Mouse (Mus musculus) heart, embryonic 15.5 days (tissue): Measurements from ENCODE around the gene Hmcn1. TPM values are rescaled to one million over a fixed set of nuclear protein-coding genes. Genes with fewer than 3 reads are reported as not detected.
A peak's percentile ranks its signal among the peaks of the same experiment; 100 is the strongest.

Experiments
- ATAC-seq: fragments of 200-750 bp; cut with Nextera tagmentation; replicated peaks from 2 replicates; pipeline ENCODE4 v1.8.0; 2017; ENCODE audit warnings: low read depth, moderate TSS enrichment; ENCODE audit not compliant: insufficient number of reproducible peaks, insufficient read depth, low FRiP score
- H3K27ac ChIP-seq: fragments of 300-500 bp; sonication (generic); 2 replicates; pipeline ENCODE4 v1.5.1; 2015; ENCODE audit warnings: mild to moderate bottlenecking, inconsistent platforms
- H3K27me3 ChIP-seq: fragments of 300-500 bp; sonication (generic); 2 replicates; pipeline ENCODE4 v1.6.1; 2015; ENCODE audit warnings: inconsistent platforms
- H3K36me3 ChIP-seq: fragments of 300-500 bp; sonication (generic); 2 replicates; pipeline ENCODE4 v1.6.1; 2015; ENCODE audit warnings: mild to moderate bottlenecking, inconsistent platforms
- H3K4me1 ChIP-seq: fragments of 300-500 bp; sonication (generic); replicated peaks from 2 replicates; pipeline ENCODE4 v1.6.1; 2015; ENCODE audit warnings: inconsistent platforms
- H3K4me2 ChIP-seq: fragments of 300-500 bp; sonication (generic); 2 replicates; pipeline ENCODE4 v1.6.1; 2015; ENCODE audit warnings: inconsistent platforms, mild to moderate bottlenecking, moderate library complexity
- H3K4me3 ChIP-seq: fragments of 300-500 bp; sonication (generic); 2 replicates; pipeline ENCODE4 v1.5.1; 2015; ENCODE audit warnings: mild to moderate bottlenecking, inconsistent platforms
- H3K9ac ChIP-seq: fragments of 300-500 bp; sonication (generic); 2 replicates; pipeline ENCODE4 v1.6.1; 2015; ENCODE audit warnings: mild to moderate bottlenecking, inconsistent platforms
- H3K9me3 ChIP-seq: fragments of 300-500 bp; sonication (generic); replicated peaks from 2 replicates; pipeline ENCODE4 v1.6.1; 2016; ENCODE audit warnings: inconsistent platforms
- WGBS: fragments of 180-500 bp; shearing (Covaris S2); methylation state at CpG from one replicate; pipeline ENCODE4 v1.1.7; 2015; ENCODE audit warnings: mixed read lengths; 5-methylcytosine and 5-hydroxymethylcytosine counted together
- polyA plus RNA-seq: library from polyadenylated mRNA; unstranded; fragments of >200 nt; fragmentation: Nextera tagmentation; extraction: Ambion mirVana; gene quantifications from 2 replicates; pipeline ENCODE4 v1.2.1, GENCODE M21; 2015

Gene Hmcn1
- polyA plus RNA-seq, 1 experiment from 2014 or later, result 21.0 TPM

DNA sequence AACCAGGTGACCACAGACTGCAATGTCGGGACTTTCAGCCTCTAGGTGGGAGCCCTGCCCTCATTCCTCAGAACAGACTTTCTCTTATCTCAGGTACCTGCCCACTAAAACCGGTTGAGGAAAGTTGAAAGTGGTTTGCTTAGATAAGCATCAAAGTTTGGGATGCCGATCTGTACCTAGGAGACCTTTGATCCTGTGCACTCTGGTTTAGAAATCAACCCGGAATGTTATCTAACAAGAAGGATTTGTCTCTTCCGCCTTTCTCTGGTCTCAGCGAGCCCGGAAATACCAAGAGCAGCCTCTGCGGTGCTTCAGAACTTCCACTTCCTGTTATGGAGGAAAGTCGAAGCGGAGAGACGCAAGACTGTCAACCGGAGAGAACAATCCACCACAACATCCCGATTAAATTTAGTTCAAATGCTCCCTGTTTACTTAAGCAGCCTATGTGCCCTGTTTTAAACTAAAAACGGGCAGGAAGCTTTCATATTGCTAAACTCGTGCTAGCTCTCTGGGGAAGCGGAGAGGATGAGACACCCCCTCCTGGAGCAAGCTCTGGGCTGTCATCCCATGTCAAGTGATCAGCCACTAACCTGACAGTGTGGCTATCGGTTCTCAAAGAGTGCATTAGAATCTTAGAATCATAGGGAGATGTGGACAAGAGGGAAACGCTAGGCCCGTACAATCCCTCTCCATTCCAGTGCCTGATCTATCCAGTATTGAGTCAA lies 32.0 kb upstream of the Hmcn1 start:
- peak overlapping the region; percentile 17; the same call in 1 of the 2 replicates for H3K4me2 ChIP-seq
- peak overlapping the region; percentile 37 for H3K27ac ChIP-seq
- no peak for ATAC-seq
- no peaks in the 10 kb centered on the region for H3K36me3 ChIP-seq
- no peak overlapping the region for H3K9ac ChIP-seq
- 59% methylated on average over 19 of the region's 19 CpGs for WGBS
- no peak overlapping the region for H3K4me3 ChIP-seq
- no peaks in the 10 kb centered on the region for H3K4me1 ChIP-seq
- H3K27me3 ChIP-seq, result no peaks in the 10 kb centered on the region
- H3K9me3 ChIP-seq, result no peaks in the 10 kb centered on the region

DNA sequence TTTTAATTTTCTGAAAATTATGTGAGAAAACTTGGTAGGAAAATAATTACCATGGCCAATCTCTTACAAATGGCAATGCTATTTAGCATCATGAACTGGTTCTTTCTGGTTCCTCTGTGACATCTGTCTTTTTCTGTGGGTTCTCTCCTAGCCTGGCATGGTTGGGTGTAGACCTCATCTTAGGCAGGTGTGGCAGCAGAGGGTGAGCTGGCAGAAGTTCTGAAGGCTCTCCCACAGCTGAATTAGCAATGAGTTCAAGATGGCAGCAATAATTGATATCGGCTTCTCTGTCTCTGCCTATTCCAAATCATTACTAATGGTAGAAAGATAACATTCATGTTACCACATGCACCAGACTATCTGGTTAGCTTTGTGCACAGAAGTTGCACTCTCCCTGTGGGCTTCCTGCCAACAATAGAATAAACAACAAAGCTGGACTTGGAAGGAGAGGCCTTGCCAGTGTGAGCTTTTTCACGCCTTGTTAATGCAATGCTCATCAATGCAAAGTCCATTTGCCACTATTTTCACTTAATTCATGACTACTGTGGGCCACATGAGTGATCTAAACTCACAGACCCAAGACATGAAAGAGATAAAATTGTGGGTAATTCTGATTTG lies 26.1 kb upstream of the Hmcn1 start:
- ATAC-seq, result no peak
- H3K4me1 ChIP-seq, result no peaks in the 10 kb centered on the region; the same call in 1 of the 2 replicates
- H3K4me2 ChIP-seq, result no peak overlapping the region
- H3K36me3 ChIP-seq, result no peaks in the 10 kb centered on the region
- H3K27ac ChIP-seq, result no peak overlapping the region
- H3K9ac ChIP-seq, result no peak overlapping the region
- no peak overlapping the region for H3K4me3 ChIP-seq
- no peaks in the 10 kb centered on the region for H3K27me3 ChIP-seq
- no peaks in the 10 kb centered on the region for H3K9me3 ChIP-seq
- 56% methylated on average over 2 of the region's 2 CpGs for WGBS

DNA sequence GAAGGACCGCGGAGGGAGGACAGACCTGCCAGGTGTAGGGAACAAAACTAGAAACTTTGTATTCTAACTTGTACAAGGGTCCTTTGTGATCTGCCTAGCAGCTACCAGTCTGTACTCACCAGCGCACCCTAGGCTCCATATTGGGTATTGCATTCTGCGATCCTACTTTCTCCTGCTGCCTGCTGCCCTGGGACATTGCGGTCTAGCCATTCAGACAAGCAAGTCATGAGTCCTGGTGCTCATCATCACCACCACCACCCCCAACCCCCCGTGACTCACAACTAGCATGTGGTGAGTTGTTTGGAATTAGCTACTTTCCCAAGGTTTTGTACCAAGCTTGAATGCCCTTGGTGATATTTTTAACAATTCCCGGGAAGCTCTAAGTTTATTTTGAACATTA lies 17.8 kb upstream of the Hmcn1 start:
- Histone ChIP-seq H3K4me3 (no peak overlapping the region), H3K27ac (no peak overlapping the region), H3K9ac (no peak overlapping the region), H3K27me3 (no peaks in the 10 kb centered on the region), H3K9me3 (no peaks in the 10 kb centered on the region), H3K36me3 (no peaks in the 10 kb centered on the region), H3K4me1 (peaks cover 23% of the 10 kb centered on the region), H3K4me2 (no peak overlapping the region)
- 26% methylated on average over 7 of the region's 7 CpGs for WGBS
- no peak for ATAC-seq

DNA sequence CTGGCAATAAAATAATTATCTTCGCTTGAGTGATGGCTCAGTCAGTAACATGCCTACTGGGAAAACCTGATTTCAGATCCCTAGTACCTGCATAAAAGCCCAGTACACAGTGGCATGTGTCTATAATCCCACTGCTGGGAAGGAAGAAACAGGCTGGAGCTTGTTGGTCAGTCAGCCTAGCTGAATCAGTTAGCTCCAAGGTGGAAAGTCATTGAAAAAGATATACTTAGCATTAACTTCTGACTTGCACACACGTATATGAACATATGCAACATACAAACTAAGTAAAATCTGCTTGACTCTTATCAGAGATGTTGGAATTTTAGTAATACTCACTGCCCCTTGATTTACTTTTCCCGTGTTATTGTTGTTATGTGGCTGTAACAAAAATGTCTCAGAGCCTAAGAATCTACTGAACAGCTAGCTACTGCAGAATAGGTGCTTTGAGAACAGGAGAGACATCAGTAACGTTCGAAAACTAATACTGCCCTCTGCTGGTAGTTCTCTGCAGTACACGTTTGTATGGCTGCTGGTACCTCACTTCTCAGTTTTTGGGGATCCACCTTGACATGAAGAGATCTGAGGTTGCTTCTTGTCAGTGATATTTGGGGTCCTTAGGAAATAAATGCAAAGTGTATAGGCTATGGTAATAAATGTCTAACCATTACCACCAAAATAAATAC lies 16.0 kb upstream of the Hmcn1 start:
- Histone ChIP-seq H3K4me2 (no peak overlapping the region), H3K27ac (peak overlapping the region; percentile 38), H3K4me3 (no peak overlapping the region), H3K27me3 (no peaks in the 10 kb centered on the region), H3K9me3 (no peaks in the 10 kb centered on the region), H3K9ac (no peak overlapping the region), H3K36me3 (no peaks in the 10 kb centered on the region), H3K4me1 (peaks cover 23% of the 10 kb centered on the region)
- peak; percentile 35; the same call in 1 of the 2 replicates for ATAC-seq
- 30% methylated on average over 6 of the region's 6 CpGs for WGBS

DNA sequence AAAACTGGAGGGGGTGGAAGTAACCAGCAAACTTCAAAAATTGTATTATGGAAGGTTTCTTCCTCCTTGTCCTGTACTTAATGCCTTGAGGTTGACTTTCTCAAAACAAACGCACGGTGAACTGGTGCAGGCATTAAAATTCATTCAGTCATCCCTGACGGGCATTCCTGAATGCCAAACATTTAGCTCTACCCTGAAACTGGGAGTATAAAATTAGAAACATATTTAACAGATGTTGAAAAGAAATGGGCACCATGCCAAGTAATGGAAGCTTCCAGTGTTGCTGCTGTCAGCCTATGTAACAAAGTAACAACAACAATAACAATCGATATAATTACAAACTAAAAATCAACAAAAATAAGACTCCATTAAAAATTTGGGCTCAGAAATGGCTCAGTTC lies 14.5 kb upstream of the Hmcn1 start:
- H3K4me2 ChIP-seq, result peak overlapping the region; percentile 28
- peak overlapping the region; percentile 73 for H3K27ac ChIP-seq
- H3K27me3 ChIP-seq, result no peaks in the 10 kb centered on the region
- no peaks in the 10 kb centered on the region for H3K36me3 ChIP-seq
- peaks cover 23% of the 10 kb centered on the region for H3K4me1 ChIP-seq
- no peak for ATAC-seq
- 28% methylated on average over 4 of the region's 4 CpGs for WGBS
- no peak overlapping the region for H3K9ac ChIP-seq
- H3K4me3 ChIP-seq, result no peak overlapping the region
- H3K9me3 ChIP-seq, result no peaks in the 10 kb centered on the region

DNA sequence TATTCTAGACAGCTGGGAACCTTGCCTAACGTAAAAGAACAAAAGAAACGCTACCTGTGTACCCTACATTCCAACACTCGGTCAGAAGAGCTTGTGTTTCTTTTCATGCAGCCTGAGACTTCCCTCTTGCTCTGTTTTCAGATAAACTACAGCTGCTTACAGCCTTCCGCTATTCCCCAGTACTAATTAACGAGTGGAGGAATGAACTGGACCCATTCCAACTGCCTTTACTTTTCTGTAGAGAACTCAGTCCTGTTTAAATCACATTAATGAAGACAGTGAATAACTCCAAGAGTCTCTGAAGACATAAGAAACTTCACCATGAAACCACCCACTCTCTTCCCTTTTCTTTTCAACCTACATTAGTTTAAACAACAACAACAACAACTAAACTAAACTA lies 10.8 kb upstream of the Hmcn1 start:
- Histone ChIP-seq H3K4me1 (peaks cover 39% of the 10 kb centered on the region), H3K4me3 (no peak overlapping the region), H3K36me3 (no peaks in the 10 kb centered on the region), H3K27me3 (no peaks in the 10 kb centered on the region), H3K27ac (no peak overlapping the region), H3K4me2 (no peak overlapping the region), H3K9me3 (no peaks in the 10 kb centered on the region), H3K9ac (no peak overlapping the region)
- WGBS, result 49% methylated on average over 5 of the region's 5 CpGs
- no peak for ATAC-seq

DNA sequence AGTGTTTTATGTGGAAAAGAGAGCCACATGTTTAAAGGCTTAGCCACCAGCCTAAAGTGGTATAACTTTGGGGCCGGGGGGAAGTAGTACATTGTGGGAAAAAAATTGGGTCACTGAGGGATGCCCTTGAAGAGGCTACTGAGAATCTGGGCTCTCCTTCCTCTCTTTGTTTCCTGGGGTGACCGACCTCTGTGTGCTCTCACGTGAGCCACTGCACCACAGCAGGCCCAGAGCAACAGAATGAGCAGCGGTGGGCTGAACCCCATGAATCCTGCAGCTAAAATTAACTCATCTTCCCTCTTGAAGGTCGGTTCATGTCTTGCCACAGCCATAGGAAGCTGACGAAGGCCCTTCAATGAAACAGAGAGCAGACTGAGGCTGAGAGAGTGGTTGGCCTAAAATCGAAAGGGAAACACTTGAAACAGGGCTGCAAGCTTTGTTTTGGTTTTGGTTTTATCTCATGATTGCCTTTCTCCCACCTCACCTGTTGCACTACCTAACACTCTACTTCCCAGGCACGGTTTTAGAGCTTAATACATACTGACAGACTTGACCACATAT lies 8.7 kb upstream of the Hmcn1 start:
- no peaks in the 10 kb centered on the region for H3K36me3 ChIP-seq
- H3K9me3 ChIP-seq, result no peaks in the 10 kb centered on the region
- no peak overlapping the region for H3K9ac ChIP-seq
- no peak for ATAC-seq
- H3K4me1 ChIP-seq, result peaks cover 21% of the 10 kb centered on the region
- no peak overlapping the region for H3K4me3 ChIP-seq
- H3K27me3 ChIP-seq, result no peaks in the 10 kb centered on the region
- no peak overlapping the region for H3K27ac ChIP-seq
- peak overlapping the region; percentile 28; the same call in 1 of the 2 replicates for H3K4me2 ChIP-seq
- WGBS, result 50% methylated on average over 8 of the region's 8 CpGs

DNA sequence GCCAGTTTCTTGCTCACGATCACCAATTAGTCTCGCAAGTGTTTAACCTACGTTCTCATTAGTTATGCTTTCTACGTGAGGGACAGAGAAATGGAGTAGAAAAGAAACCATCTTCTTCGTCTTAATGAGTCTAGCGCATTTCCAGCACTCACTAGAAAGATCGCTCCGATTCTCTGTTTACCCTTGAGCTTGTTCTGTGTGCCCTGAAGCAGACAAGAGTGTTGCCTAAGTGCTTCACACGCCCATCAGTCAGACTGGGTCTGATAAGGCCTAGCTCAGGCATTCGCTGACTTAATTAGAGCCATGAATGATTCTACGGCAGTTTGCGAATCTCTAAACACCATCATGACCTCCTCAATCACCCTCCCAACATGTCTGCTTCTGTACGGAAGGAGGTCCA lies 7.5 kb upstream of the Hmcn1 start:
- Histone ChIP-seq H3K9ac (no peak overlapping the region), H3K27ac (0 out of 2 replicates have a peak overlapping the region, but pooled peaks have one; percentile 16)

DNA sequence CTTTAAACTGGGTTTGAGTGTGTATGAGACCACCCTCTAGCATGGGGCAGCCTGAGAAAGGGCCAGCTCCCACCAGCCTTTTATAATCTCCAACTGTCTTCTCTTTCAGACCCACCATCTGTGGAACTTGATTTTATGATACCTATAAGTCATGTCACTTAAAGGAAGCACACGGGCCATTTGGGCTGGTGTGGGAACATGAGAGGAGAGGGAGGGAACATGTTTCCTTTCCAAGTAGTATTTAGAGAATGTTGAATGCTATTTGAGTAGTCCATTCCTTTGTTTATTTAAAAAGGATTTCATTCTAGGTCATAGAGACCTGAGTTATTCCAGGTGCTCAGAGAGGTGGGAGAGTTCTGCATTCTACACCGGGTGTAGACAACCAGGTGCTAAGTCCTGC lies 1.4 kb upstream of the Hmcn1 start:
- Histone ChIP-seq H3K9ac (no peak overlapping the region), H3K36me3 (no peaks in the 10 kb centered on the region)
- 78% methylated on average over 2 of the region's 2 CpGs for WGBS

More for the DNA sequence above, 7.5 kb upstream of the Hmcn1 start:
- Histone ChIP-seq H3K4me3 (0 out of 2 replicates have a peak overlapping the region, but pooled peaks have one; percentile 6), H3K4me2 (peak overlapping the region; percentile 49), H3K27me3 (no peaks in the 10 kb centered on the region), H3K4me1 (peaks cover 17% of the 10 kb centered on the region), H3K9me3 (peaks cover 4% of the 10 kb centered on the region), H3K36me3 (no peaks in the 10 kb centered on the region)
- ATAC-seq, result no peak
- 47% methylated on average over 13 of the region's 13 CpGs for WGBS

DNA sequence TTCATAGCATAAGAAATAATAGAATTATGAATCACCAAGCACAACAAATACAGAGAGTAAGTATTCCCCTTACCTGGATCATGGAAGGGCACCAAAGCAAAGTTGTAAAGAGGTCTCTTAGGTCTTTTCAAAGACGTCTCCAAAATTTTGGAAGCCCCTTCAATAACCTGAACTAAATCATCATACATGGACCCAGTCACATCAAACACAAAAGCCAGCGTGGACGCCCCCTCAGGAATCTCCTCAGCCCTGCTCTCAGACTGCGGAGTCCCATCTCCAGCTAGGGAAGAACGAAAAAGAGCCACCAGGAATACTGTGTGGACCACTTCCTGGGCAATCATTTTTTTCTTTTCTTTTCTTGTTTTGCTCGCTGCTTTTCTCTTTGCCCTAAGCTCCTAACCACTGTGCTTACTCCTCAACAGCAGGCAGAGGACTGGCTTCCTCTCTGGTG lies 499 bp downstream of the Hmcn1 start:
- ATAC-seq, result peak; percentile 40
- Histone ChIP-seq H3K4me3 (peak overlapping the region; percentile 81), H3K9ac (peak overlapping the region; percentile 83), H3K4me1 (peaks cover 22% of the 10 kb centered on the region), H3K4me2 (peak overlapping the region; percentile 78), H3K9me3 (peaks cover 4% of the 10 kb centered on the region), H3K36me3 (no peaks in the 10 kb centered on the region), H3K27me3 (no peaks in the 10 kb centered on the region), H3K27ac (peak overlapping the region; percentile 93)
- under 1% methylated on average over 6 of the region's 6 CpGs for WGBS

More for the DNA sequence above, 1.4 kb upstream of the Hmcn1 start:
- H3K27ac ChIP-seq, result no peak overlapping the region
- no peaks in the 10 kb centered on the region for H3K27me3 ChIP-seq
- ATAC-seq, result no peak
- peaks cover 13% of the 10 kb centered on the region for H3K4me1 ChIP-seq
- H3K9me3 ChIP-seq, result peaks cover 4% of the 10 kb centered on the region
- H3K4me3 ChIP-seq, result no peak overlapping the region
- no peak overlapping the region for H3K4me2 ChIP-seq
